In the genomic region with DNA sequence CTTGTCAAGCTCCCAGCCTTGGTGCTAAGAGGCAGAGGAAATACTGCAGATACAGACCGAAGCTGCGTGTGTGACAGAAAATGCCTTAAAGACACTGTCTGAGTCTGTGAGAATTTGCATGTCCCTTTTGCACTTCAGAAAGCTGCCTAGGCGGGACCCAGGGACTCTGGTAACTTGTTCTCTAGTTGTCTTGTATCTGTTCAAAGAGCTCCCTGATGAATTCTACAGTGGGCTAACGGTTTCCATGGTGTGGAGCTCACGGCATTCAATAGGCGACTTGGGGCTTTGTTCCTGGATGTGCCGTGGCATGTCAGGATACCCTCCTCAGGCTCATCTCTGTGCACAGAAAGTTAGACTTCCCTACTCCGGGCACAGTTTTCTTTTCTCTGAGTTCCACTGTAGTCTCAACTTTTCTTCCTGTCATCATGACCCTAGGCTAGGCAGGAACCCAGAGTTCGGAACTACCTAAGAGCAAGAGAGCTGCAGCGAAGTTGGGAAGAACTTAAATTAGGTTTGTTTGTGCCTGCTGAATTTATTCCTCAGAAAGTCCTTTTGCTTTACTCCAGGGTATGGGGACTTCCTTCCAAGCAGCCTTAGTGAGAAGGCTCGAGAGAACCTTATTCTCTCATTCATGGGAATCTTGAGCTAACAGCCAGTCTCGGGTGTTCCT, we compare ENCODE assay signal across 8 mouse cellular contexts.
A peak's percentile ranks its signal among the peaks of the same experiment; 100 is the strongest.
DNase-seq lines count a peak whose midpoint lies in the region; ATAC-seq and TF ChIP-seq lines count a peak whose summit lies in the region.

No protein-coding gene starts in this region.

- peak overlapping the region; percentile 55 for H3K4me2 ChIP-seq in embryonic facial prominence, embryonic 13.5 days
- H3K4me2 ChIP-seq in intestine, postnatal 0 days (replicated peaks; ENCODE audit: low read depth), result peak overlapping the region; percentile 61
- H3K4me2 ChIP-seq in neural tube, embryonic 13.5 days, result peak overlapping the region; percentile 49

- ATAC-seq in embryonic facial prominence, embryonic 13.5 days (ENCODE audit: insufficient number of reproducible peaks, insufficient read depth, low FRiP score, low TSS enrichment, low read depth), result no peak
- no peak for ATAC-seq in intestine, postnatal 0 days
- no peak for ATAC-seq in neural tube, embryonic 13.5 days (ENCODE audit: low read depth)

- TF ChIP-seq CTCF in left cerebral cortex, adult 2 months (IDR thresholded peaks at IDR 0.05), result no peak
- no peak for TF ChIP-seq CTCF in intestine, postnatal 0 days (IDR thresholded peaks at IDR 0.05; ENCODE audit: low read depth)

- H3K9me3 ChIP-seq in embryonic facial prominence, embryonic 13.5 days, result no peaks in the 10 kb centered on the region
- no peaks in the 10 kb centered on the region for H3K9me3 ChIP-seq in intestine, postnatal 0 days (ENCODE audit: control insufficient read depth)
- no peaks in the 10 kb centered on the region for H3K9me3 ChIP-seq in neural tube, embryonic 13.5 days

- H3K36me3 ChIP-seq in embryonic facial prominence, embryonic 13.5 days, result peaks cover 9% of the 10 kb centered on the region; the same call in 1 of the 2 replicates
- no peaks in the 10 kb centered on the region for H3K36me3 ChIP-seq in intestine, postnatal 0 days (ENCODE audit: control insufficient read depth, insufficient read depth)
- H3K36me3 ChIP-seq in neural tube, embryonic 13.5 days, result 0 out of 2 replicates have a peak, but pooled peaks cover 8% of the 10 kb centered on the region

- intact Hi-C loops in left cerebral cortex, adult 2 months (cut with DNase I), result no loop called here
- intact Hi-C loops in left cerebral cortex, postnatal 14 days (cut with DNase I), result no loop called here
- intact Hi-C loops in left cerebral cortex, postnatal 4 days (cut with DNase I), result no loop called here

- peak overlapping the region; percentile 61 for H3K9ac ChIP-seq in embryonic facial prominence, embryonic 13.5 days
- H3K9ac ChIP-seq in intestine, postnatal 0 days (ENCODE audit: low read depth, low read length), result peak overlapping the region; percentile 23
- H3K9ac ChIP-seq in neural tube, embryonic 13.5 days, result peak overlapping the region; percentile 63

- no peaks in the 10 kb centered on the region for H3K27me3 ChIP-seq in embryonic facial prominence, embryonic 13.5 days
- no peaks in the 10 kb centered on the region for H3K27me3 ChIP-seq in intestine, postnatal 0 days (replicated peaks; ENCODE audit: control insufficient read depth, insufficient read depth, low read length)
- no peaks in the 10 kb centered on the region for H3K27me3 ChIP-seq in neural tube, embryonic 13.5 days

- H3K4me1 ChIP-seq in embryonic facial prominence, embryonic 13.5 days, result peaks cover 43% of the 10 kb centered on the region
- peaks cover 3% of the 10 kb centered on the region; the same call in 1 of the 2 replicates for H3K4me1 ChIP-seq in intestine, postnatal 0 days (replicated peaks; ENCODE audit: control insufficient read depth, insufficient read depth, low read length)
- peaks cover 46% of the 10 kb centered on the region for H3K4me1 ChIP-seq in neural tube, embryonic 13.5 days (replicated peaks)

- DNase-seq in left cerebral cortex, adult 2 months (ENCODE audit: extremely low spot score in 1 of 2, low spot score in 2 of 2), result no peak
- DNase-seq in left cerebral cortex, postnatal 14 days (ENCODE audit: low spot score in 2 of 2), result no peak
- no peak for DNase-seq in left cerebral cortex, postnatal 4 days
- DNase-seq in layer of hippocampus, adult 9-10 months (ENCODE audit: low spot score), result no peak
- DNase-seq in gastrocnemius, postnatal 4 days (ENCODE audit: low spot score in 2 of 2), result no peak

- H3K27ac ChIP-seq in left cerebral cortex, adult 2 months, result peak overlapping the region; percentile 64; the same call in 1 of the 2 replicates
- peak overlapping the region; percentile 89 for H3K27ac ChIP-seq in embryonic facial prominence, embryonic 13.5 days
- peak overlapping the region; percentile 70 for H3K27ac ChIP-seq in intestine, postnatal 0 days (ENCODE audit: low read depth, low read length)
- H3K27ac ChIP-seq in neural tube, embryonic 13.5 days (replicated peaks), result peak overlapping the region; percentile 78

- WGBS in embryonic facial prominence, embryonic 13.5 days, result 20% methylated on average over 12 of the region's 12 CpGs
- WGBS in intestine, postnatal 0 days, result 49% methylated on average over 12 of the region's 12 CpGs
- WGBS in neural tube, embryonic 13.5 days, result 13% methylated on average over 12 of the region's 12 CpGs

- peak overlapping the region; percentile 32 for H3K4me3 ChIP-seq in left cerebral cortex, adult 2 months
- peak overlapping the region; percentile 33 for H3K4me3 ChIP-seq in embryonic facial prominence, embryonic 13.5 days
- H3K4me3 ChIP-seq in intestine, postnatal 0 days (ENCODE audit: low read depth, low read length), result peak overlapping the region; percentile 30
- peak overlapping the region; percentile 29 for H3K4me3 ChIP-seq in neural tube, embryonic 13.5 days
